Mouse (Mus musculus) stomach, embryonic 16.5 days (tissue): ENCODE results near the gene Tia1. TPM values are rescaled to one million over a fixed set of nuclear protein-coding genes. Genes with fewer than 3 reads are reported as not detected.
A peak's percentile ranks its signal among the peaks of the same experiment; 100 is the strongest.

Experiments used
- ATAC-seq: fragments of 200-750 bp; cut with Nextera tagmentation; 2 replicates; pipeline ENCODE4 v1.8.0; 2017; ENCODE audit warnings: moderate number of reproducible peaks, moderate TSS enrichment; ENCODE audit not compliant: insufficient read depth, low FRiP score
- H3K27ac ChIP-seq: fragments of 300-500 bp; sonication (generic); 2 replicates; pipeline ENCODE4 v1.5.1; 2014; ENCODE audit warnings: low read length
- H3K27me3 ChIP-seq: fragments of 300-500 bp; sonication (generic); 2 replicates; pipeline ENCODE4 v1.6.1; 2014; ENCODE audit warnings: low read length, control low read depth, mixed read lengths; ENCODE audit not compliant: control insufficient read depth, insufficient read depth
- H3K36me3 ChIP-seq: fragments of 300-500 bp; sonication (generic); 2 replicates; pipeline ENCODE4 v1.6.1; 2014; ENCODE audit warnings: low read length; ENCODE audit not compliant: control insufficient read depth, insufficient read depth
- H3K4me1 ChIP-seq: fragments of 300-500 bp; sonication (generic); 2 replicates; pipeline ENCODE4 v1.6.1; 2014; ENCODE audit warnings: low read length, control low read depth, mixed read lengths; ENCODE audit not compliant: control insufficient read depth, insufficient read depth
- H3K4me2 ChIP-seq: fragments of 300-500 bp; sonication (generic); 2 replicates; pipeline ENCODE4 v1.6.1; 2014; ENCODE audit warnings: low read depth, low read length, mixed read lengths
- H3K4me3 ChIP-seq: fragments of 300-500 bp; sonication (generic); replicated peaks from 2 replicates; pipeline ENCODE4 v1.5.1; 2014; ENCODE audit warnings: mild to moderate bottlenecking, low read length
- H3K9ac ChIP-seq: fragments of 300-500 bp; sonication (generic); 2 replicates; pipeline ENCODE4 v1.6.1; 2014; ENCODE audit warnings: low read length
- H3K9me3 ChIP-seq: fragments of 300-500 bp; sonication (generic); replicated peaks from 2 replicates; pipeline ENCODE4 v1.6.1; 2016; ENCODE audit warnings: low read length, control low read depth; ENCODE audit not compliant: control insufficient read depth
- WGBS: fragments of 180-500 bp; shearing (Covaris S2); extraction: QIAGEN DNeasy Blood & Tissue Kit; methylation state at CpG from one replicate; pipeline ENCODE4 v1.1.7; 2014; 5-methylcytosine and 5-hydroxymethylcytosine counted together
- polyA plus RNA-seq: library from polyadenylated mRNA; unstranded; fragments of >200 nt; fragmentation: Nextera tagmentation; extraction: Ambion mirVana; gene quantifications from 2 replicates; pipeline ENCODE4 v1.2.1, GENCODE M21; 2015

Gene Tia1
- polyA plus RNA-seq: 135 and 151 TPM in 2 replicates

GRCm38 (mm10) chr6:86404100-86404861 lies at the start of gene Tia1:
Tia1 (plus strand) TSS chr6:86404219.
- WGBS: under 1% methylated on average over 62 of the region's 62 CpGs
- H3K4me2 ChIP-seq: peak within 1 kb of the TSS; percentile 69
- peak; percentile 96 for ATAC-seq
- peak within 1 kb of the TSS; percentile 87 for H3K4me3 ChIP-seq
- no peaks in the 10 kb centered on the region for H3K27me3 ChIP-seq
- H3K27ac ChIP-seq: peak within 1 kb of the TSS; percentile 100
- peaks cover 12% of the 10 kb centered on the region; the same call in 1 of the 2 replicates for H3K4me1 ChIP-seq
- H3K9me3 ChIP-seq: no peaks in the 10 kb centered on the region
- peak within 1 kb of the TSS; percentile 98 for H3K9ac ChIP-seq
- H3K36me3 ChIP-seq: no peaks in the 10 kb centered on the region

GRCm38 (mm10) chr6:86354948-86355347 lies 49.1 kb upstream of the Tia1 start:
- H3K4me3 ChIP-seq: no peak overlapping the region
- WGBS: 64% methylated on average over 3 of the region's 3 CpGs
- H3K9me3 ChIP-seq: no peaks in the 10 kb centered on the region
- no peaks in the 10 kb centered on the region for H3K4me1 ChIP-seq
- no peak overlapping the region for H3K27ac ChIP-seq
- no peaks in the 10 kb centered on the region for H3K36me3 ChIP-seq
- no peak overlapping the region for H3K4me2 ChIP-seq
- H3K9ac ChIP-seq: no peak overlapping the region
- ATAC-seq: no peak
- H3K27me3 ChIP-seq: no peaks in the 10 kb centered on the region

GRCm38 (mm10) chr6:86356956-86357355 lies 47.1 kb upstream of the Tia1 start:
- Histone ChIP-seq H3K4me3 (no peak overlapping the region), H3K27me3 (no peaks in the 10 kb centered on the region), H3K27ac (no peak overlapping the region), H3K9ac (no peak overlapping the region), H3K9me3 (no peaks in the 10 kb centered on the region), H3K4me1 (no peaks in the 10 kb centered on the region), H3K36me3 (no peaks in the 10 kb centered on the region), H3K4me2 (no peak overlapping the region)
- no peak for ATAC-seq
- WGBS: 70% methylated on average over 9 of the region's 9 CpGs

GRCm38 (mm10) chr6:86360691-86361090 lies 43.3 kb upstream of the Tia1 start:
- no peak for ATAC-seq
- Histone ChIP-seq H3K4me3 (no peak overlapping the region), H3K9ac (no peak overlapping the region), H3K36me3 (no peaks in the 10 kb centered on the region), H3K4me1 (no peaks in the 10 kb centered on the region), H3K27ac (no peak overlapping the region), H3K4me2 (no peak overlapping the region), H3K27me3 (no peaks in the 10 kb centered on the region), H3K9me3 (no peaks in the 10 kb centered on the region)
- 63% methylated on average over 7 of the region's 7 CpGs for WGBS

- no peak overlapping the region for H3K4me2 ChIP-seq
- 86% methylated on average over 7 of the region's 7 CpGs for WGBS
These were observed 42.6 kb upstream of the Tia1 start for GRCm38 (mm10) chr6:86361373-86361772.

GRCm38 (mm10) chr6:86364442-86365141 lies 39.4 kb upstream of the Tia1 start:
- Histone ChIP-seq H3K4me3 (peak overlapping the region; percentile 72), H3K9ac (peak overlapping the region; percentile 82), H3K4me2 (peak overlapping the region; percentile 99), H3K27me3 (no peaks in the 10 kb centered on the region), H3K36me3 (no peaks in the 10 kb centered on the region), H3K27ac (peak overlapping the region; percentile 14; the same call in 1 of the 2 replicates), H3K9me3 (no peaks in the 10 kb centered on the region), H3K4me1 (peaks cover 9% of the 10 kb centered on the region)
- ATAC-seq: 0 out of 2 replicates have a peak, but pooled peaks have one; percentile 6
- WGBS: 2% methylated on average over 17 of the region's 17 CpGs

More at GRCm38 (mm10) chr6:86361373-86361772, 42.6 kb upstream of the Tia1 start:
- Histone ChIP-seq H3K4me1 (peaks cover 4% of the 10 kb centered on the region), H3K27me3 (no peaks in the 10 kb centered on the region), H3K4me3 (no peak overlapping the region), H3K9ac (no peak overlapping the region), H3K36me3 (no peaks in the 10 kb centered on the region), H3K27ac (no peak overlapping the region), H3K9me3 (no peaks in the 10 kb centered on the region)
- ATAC-seq: no peak

- ATAC-seq: peak; percentile 97
- Histone ChIP-seq H3K27ac (peak within 1 kb of the TSS; percentile 90), H3K9me3 (no peaks in the 10 kb centered on the region), H3K27me3 (no peaks in the 10 kb centered on the region), H3K4me1 (peaks cover 11% of the 10 kb centered on the region), H3K4me3 (peak within 1 kb of the TSS; percentile 72), H3K36me3 (no peaks in the 10 kb centered on the region), H3K9ac (peak within 1 kb of the TSS; percentile 82), H3K4me2 (peak within 1 kb of the TSS; percentile 99)
- WGBS: under 1% methylated on average over 76 of the region's 76 CpGs
These were observed 38.5 kb upstream of the Tia1 start, which contains the start of gene Fam136a for GRCm38 (mm10) chr6:86365371-86366124. Fam136a (plus strand) TSS chr6:86365646.

GRCm38 (mm10) chr6:86366125-86366852 lies 37.7 kb upstream of the Tia1 start:
- H3K4me2 ChIP-seq: peak overlapping the region; percentile 99
- 38% methylated on average over 25 of the region's 25 CpGs for WGBS
- peaks cover 16% of the 10 kb centered on the region for H3K4me1 ChIP-seq
- H3K4me3 ChIP-seq: peak overlapping the region; percentile 72
- peak overlapping the region; percentile 90 for H3K27ac ChIP-seq
- H3K27me3 ChIP-seq: no peaks in the 10 kb centered on the region
- no peaks in the 10 kb centered on the region for H3K9me3 ChIP-seq
- no peaks in the 10 kb centered on the region for H3K36me3 ChIP-seq
- H3K9ac ChIP-seq: peak overlapping the region; percentile 82
- peak; percentile 15; the same call in 1 of the 2 replicates for ATAC-seq
